Mouse (Mus musculus) cortical plate, adult 2 months (tissue): ENCODE data around the gene Il10.

Experiments used
- CTCF ChIP-seq: fragments of 200-500 bp; IDR thresholded peaks from 2 replicates; pipeline ENCODE4 v1.5.1; 2011; ENCODE audit warnings: mild to moderate bottlenecking, control low read depth, low read length; ENCODE audit not compliant: insufficient read depth; ENCODE audit errors: extremely low read depth
- POLR2A ChIP-seq: fragments of 200-500 bp; IDR thresholded peaks from 2 replicates; pipeline ENCODE4 v1.6.1; 2011; ENCODE audit warnings: mild to moderate bottlenecking, low read length, control low read depth; ENCODE audit not compliant: insufficient read depth; ENCODE audit errors: extremely low read depth

- TF ChIP-seq POLR2A (no peak), CTCF (no peak)
Measured at GRCm38 (mm10) chr1:131002561-131002960, 17.1 kb upstream of the Il10 start.
